Mouse (Mus musculus) midbrain, embryonic 14.5 days (tissue): ENCODE measurements around the gene Zfp219. TPM values are rescaled to one million over a fixed set of nuclear protein-coding genes. Genes with fewer than 3 reads are reported as not detected.

Source experiments
- ATAC-seq: fragments of 200-750 bp; cut with Nextera tagmentation; 2 replicates; pipeline ENCODE4 v1.8.0; 2017; ENCODE audit warnings: moderate number of reproducible peaks, moderate library complexity; ENCODE audit not compliant: low FRiP score, low TSS enrichment
- DNase-seq: peaks from one replicate; pipeline ENCODE4 v3.0.0-alpha.2; 2015
- H3K27ac ChIP-seq: fragments of 300-500 bp; sonication (generic); replicated peaks from 2 replicates; pipeline ENCODE4 v1.5.1; 2014; ENCODE audit warnings: mild to moderate bottlenecking, low read depth, low read length, moderate library complexity
- H3K27me3 ChIP-seq: fragments of 300-500 bp; sonication (generic); 2 replicates; pipeline ENCODE4 v1.6.1; 2014; ENCODE audit warnings: low read length, control low read depth, mixed read lengths; ENCODE audit not compliant: control insufficient read depth, insufficient read depth
- H3K36me3 ChIP-seq: fragments of 300-500 bp; sonication (generic); 2 replicates; pipeline ENCODE4 v1.6.1; 2014; ENCODE audit warnings: low read length, control low read depth; ENCODE audit not compliant: control insufficient read depth, insufficient read depth
- H3K4me1 ChIP-seq: fragments of 300-500 bp; sonication (generic); 2 replicates; pipeline ENCODE4 v1.6.1; 2014; ENCODE audit warnings: mild to moderate bottlenecking, antibody characterized with exemption, low read length, control low read depth; ENCODE audit not compliant: control insufficient read depth, insufficient read depth
- H3K4me2 ChIP-seq: fragments of 300-500 bp; sonication (generic); 2 replicates; pipeline ENCODE4 v1.6.1; 2014; ENCODE audit warnings: mild to moderate bottlenecking, low read length, moderate library complexity
- H3K4me3 ChIP-seq: fragments of 300-500 bp; sonication (generic); replicated peaks from 2 replicates; pipeline ENCODE4 v1.5.1; 2014; ENCODE audit warnings: low read depth, low read length
- H3K9ac ChIP-seq: fragments of 300-500 bp; sonication (generic); replicated peaks from 2 replicates; pipeline ENCODE4 v1.6.1; 2014; ENCODE audit warnings: mild to moderate bottlenecking, low read length, moderate library complexity
- H3K9me3 ChIP-seq: fragments of 300-500 bp; sonication (generic); 2 replicates; pipeline ENCODE4 v1.6.1; 2016; ENCODE audit warnings: low read length, control low read depth, mixed read lengths; ENCODE audit not compliant: control insufficient read depth
- WGBS: fragments of 180-500 bp; shearing (Covaris S2); extraction: QIAGEN DNeasy Blood & Tissue Kit; methylation state at CpG from one replicate; pipeline ENCODE4 v1.1.7; 2014; 5-methylcytosine and 5-hydroxymethylcytosine counted together
- polyA plus RNA-seq: library from polyadenylated mRNA; unstranded; fragments of >200 nt; fragmentation: Nextera tagmentation; extraction: Ambion mirVana; gene quantifications from 2 replicates; pipeline ENCODE4 v1.2.1, GENCODE M21; 2014

Zfp219 gene
- polyA plus RNA-seq, 1 experiment from 2014 or later, result 46.9 TPM

DNA sequence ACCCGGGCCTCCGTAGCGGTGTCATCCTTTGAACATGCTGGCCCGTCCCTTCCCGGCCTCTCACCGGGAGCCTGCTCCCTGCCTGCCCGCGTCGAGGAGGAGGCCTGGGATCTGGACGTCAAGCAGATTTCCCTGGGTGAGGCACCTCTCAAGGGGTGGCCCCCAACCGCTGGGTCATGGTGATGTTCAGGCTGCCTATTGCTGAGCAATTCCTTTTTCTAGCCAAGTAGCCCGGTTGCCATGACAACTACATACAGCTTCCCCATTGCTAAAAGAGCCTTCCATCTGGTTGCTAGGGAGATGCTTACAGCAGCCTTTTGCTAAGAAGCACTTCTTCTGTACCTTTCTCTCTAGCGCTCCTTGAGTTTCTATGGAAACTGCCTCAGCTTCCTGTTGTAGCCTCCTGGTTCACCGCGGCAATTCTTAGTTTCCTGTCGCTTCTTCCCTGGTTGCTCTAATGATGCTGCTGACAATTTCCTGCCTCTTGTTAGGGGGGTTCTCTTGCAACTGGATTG is 16.5 kb downstream of the Zfp219 start:
- Histone ChIP-seq H3K27me3 (no peaks in the 10 kb centered on the region), H3K27ac (peak overlapping the region; percentile 90), H3K4me2 (peak overlapping the region; percentile 55), H3K4me1 (peaks cover 36% of the 10 kb centered on the region), H3K4me3 (peak overlapping the region; percentile 19), H3K9me3 (no peaks in the 10 kb centered on the region), H3K36me3 (peaks cover 73% of the 10 kb centered on the region), H3K9ac (peak overlapping the region; percentile 47; the same call in 1 of the 2 replicates)
- WGBS, result 5% methylated on average over 16 of the region's 16 CpGs
- ATAC-seq (peak; percentile 84), DNase-seq (peak; percentile 96)

DNA sequence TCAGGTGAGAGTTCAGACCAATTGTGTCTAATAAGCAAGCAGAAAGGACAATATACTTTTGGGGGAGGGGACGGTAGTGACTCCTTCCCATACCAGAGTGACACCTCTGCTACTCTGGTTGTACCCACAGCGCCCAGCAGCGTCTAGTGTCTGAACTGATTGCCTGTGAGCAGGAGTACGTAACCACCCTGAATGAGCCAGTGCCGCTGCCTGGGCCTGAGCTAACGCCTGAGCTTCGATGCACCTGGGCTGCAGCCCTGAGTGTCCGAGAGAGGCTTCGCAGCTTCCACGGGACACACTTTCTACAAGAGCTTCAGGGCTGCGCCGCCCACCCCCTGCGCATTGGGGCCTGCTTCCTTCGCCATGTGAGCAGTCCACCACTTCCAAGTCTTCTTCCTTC is 23.1 kb downstream of the Zfp219 start:
- Histone ChIP-seq H3K9ac (no peak overlapping the region), H3K4me2 (no peak overlapping the region), H3K4me1 (no peaks in the 10 kb centered on the region), H3K27me3 (no peaks in the 10 kb centered on the region), H3K36me3 (peaks cover 92% of the 10 kb centered on the region), H3K27ac (no peak overlapping the region), H3K4me3 (no peak overlapping the region), H3K9me3 (no peaks in the 10 kb centered on the region)
- ATAC-seq, result no peak
- 90% methylated on average over 14 of the region's 14 CpGs for WGBS
- DNase-seq, result no peak

DNA sequence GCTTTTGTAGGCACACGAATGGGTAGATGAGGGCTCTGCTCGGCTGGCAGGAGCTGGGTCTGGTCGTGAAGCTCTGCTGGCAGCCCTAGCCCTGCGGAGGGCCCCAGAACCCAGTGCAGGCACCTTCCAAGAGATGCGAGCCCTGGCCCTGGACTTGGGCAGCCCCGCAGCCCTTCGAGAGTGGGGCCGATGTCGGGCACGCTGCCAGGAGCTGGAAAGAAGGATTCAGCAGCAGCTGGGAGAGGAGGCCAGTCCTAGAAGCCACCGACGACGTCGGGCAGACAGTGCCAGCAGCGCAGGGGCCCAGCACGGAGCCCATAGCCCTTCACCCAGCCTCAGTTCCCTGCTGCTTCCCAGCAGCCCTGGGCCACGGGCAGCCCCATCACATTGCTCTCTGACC is 23.7 kb downstream of the Zfp219 start:
- no peaks in the 10 kb centered on the region for H3K4me1 ChIP-seq
- peaks cover 92% of the 10 kb centered on the region for H3K36me3 ChIP-seq
- DNase-seq (peak; percentile 53), ATAC-seq (peak; percentile 19)
- H3K4me3 ChIP-seq, result no peak overlapping the region
- no peaks in the 10 kb centered on the region for H3K27me3 ChIP-seq
- H3K9me3 ChIP-seq, result no peaks in the 10 kb centered on the region
- 56% methylated on average over 17 of the region's 17 CpGs for WGBS
- H3K27ac ChIP-seq, result no peak overlapping the region
- no peak overlapping the region for H3K4me2 ChIP-seq
- H3K9ac ChIP-seq, result no peak overlapping the region

DNA sequence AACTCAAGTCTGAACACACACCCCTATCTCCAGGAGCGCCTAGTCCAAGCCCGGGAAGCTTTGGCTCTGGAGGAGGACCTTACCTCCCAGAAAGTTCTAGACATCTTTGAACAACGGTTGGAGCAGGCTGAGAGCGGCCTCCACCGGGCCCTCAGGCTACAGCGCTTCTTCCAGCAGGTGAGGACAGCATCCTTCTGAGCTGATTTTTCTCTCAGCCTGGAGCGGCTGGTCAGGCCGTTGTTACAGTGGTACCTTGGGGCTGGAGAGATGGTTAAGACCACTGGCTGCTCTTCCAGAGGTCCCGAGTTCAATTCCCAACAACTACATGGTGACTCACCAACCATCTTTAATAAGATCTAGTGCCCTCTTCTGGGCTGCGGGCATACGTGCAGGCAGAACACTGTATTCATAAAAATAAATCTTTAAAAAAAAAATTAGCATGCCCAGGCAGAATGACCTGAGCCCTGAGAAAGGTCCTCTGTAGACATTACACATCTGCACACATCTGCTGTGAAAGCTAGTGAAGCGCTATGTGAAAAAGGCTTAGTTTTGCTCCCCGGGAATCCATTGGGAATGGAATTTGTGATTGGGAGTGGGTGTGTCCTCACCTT is 24.2 kb downstream of the Zfp219 start:
- Histone ChIP-seq H3K27me3 (no peaks in the 10 kb centered on the region), H3K4me1 (no peaks in the 10 kb centered on the region), H3K4me3 (no peak overlapping the region), H3K27ac (no peak overlapping the region), H3K4me2 (no peak overlapping the region), H3K9ac (no peak overlapping the region), H3K9me3 (no peaks in the 10 kb centered on the region), H3K36me3 (peaks cover 95% of the 10 kb centered on the region)
- no peak for ATAC-seq
- WGBS, result 89% methylated on average over 13 of the region's 13 CpGs
- DNase-seq, result peak; percentile 50

DNA sequence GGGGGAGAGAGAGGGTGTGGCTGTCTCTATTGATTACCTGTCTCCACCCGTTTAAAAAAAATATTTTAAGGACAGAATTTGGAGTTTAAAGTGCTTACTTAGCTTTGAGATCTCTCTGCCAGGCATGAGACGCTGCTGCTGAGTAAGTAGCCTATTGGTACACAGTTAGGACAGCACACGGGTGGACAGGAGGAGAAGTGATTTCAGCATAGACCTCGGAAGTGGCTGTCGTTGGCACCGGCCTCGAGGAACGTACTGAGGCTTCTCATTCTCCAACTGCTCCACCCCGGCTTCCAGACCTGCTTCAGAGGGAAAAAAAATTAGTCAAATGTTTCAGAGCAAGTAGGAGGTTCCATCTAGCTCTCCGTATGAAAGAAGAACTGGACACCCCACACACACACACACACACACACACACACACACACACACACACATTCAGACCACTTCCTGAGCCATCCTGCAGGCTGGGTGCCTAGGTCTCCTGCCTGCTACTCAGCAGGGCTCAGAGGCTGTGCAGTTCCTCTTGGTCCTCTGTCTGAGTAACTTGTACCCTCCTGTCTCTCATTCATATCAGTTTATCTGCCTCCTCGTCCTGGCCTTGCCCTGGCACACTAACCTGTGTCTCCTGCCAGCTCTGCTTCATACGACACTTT is 25.2 kb downstream of the Zfp219 start:
- DNase-seq (no peak), ATAC-seq (no peak)
- Histone ChIP-seq H3K36me3 (peaks cover 98% of the 10 kb centered on the region), H3K27ac (no peak overlapping the region), H3K9me3 (no peaks in the 10 kb centered on the region), H3K27me3 (no peaks in the 10 kb centered on the region), H3K4me2 (no peak overlapping the region), H3K4me3 (no peak overlapping the region), H3K4me1 (no peaks in the 10 kb centered on the region), H3K9ac (no peak overlapping the region)
- WGBS, result 85% methylated on average over 12 of the region's 12 CpGs

DNA sequence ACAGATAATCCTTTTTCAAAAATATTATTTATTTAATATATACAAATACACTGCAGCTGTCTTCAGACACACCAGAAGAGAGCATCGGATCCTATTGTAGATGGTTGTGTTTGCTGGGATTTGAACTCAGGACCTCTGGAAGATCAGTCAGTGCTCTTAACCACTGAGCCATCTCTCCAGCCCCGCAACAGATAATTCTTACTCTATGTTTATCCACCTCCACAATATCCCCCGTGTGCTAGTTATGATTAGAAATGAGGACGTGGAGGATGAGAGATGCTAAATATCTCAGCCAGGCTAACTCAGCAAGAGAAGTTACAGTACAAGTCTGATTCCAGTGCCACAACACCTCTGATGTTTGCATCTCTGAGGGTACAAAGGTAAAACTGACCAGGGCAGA is 26.1 kb downstream of the Zfp219 start:
- Histone ChIP-seq H3K27me3 (no peaks in the 10 kb centered on the region), H3K9ac (no peak overlapping the region), H3K36me3 (peaks cover 98% of the 10 kb centered on the region), H3K4me1 (no peaks in the 10 kb centered on the region), H3K4me3 (no peak overlapping the region), H3K27ac (no peak overlapping the region), H3K9me3 (no peaks in the 10 kb centered on the region), H3K4me2 (no peak overlapping the region)
- 96% methylated on average over 4 of the region's 4 CpGs for WGBS
- DNase-seq, result no peak
- ATAC-seq, result no peak

DNA sequence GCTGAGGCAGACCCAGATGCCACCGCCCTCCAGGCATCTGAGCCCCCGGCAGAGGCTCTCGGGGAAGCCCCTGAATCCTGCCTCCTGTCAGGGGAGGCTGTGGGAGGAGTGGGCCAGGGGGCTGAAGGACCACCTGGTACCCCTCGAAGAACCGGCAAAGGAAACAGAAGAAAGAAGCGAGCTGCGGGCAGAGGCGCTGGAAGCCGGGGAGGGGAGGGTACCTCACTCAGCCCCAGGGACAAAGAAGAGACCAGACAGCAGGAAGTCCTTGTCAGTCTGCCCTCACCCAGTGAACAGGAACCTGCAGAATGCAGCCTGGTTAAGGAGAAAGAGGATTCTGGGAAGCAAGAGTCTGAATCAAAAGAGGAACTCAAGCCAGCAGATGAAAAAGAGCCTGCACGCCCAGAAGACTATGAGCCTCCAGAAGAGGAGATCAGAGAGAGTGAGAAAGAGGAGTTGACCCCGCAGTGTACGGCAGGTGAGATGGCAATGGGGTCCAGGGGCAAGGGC is 31.0 kb downstream of the Zfp219 start:
- no peak for ATAC-seq
- Histone ChIP-seq H3K4me2 (0 out of 2 replicates have a peak overlapping the region, but pooled peaks have one; percentile 6), H3K9ac (peak overlapping the region; percentile 31), H3K27me3 (no peaks in the 10 kb centered on the region), H3K4me1 (peaks cover 22% of the 10 kb centered on the region), H3K27ac (no peak overlapping the region), H3K4me3 (no peak overlapping the region), H3K36me3 (peaks cover 72% of the 10 kb centered on the region), H3K9me3 (no peaks in the 10 kb centered on the region)
- no peak for DNase-seq
- 58% methylated on average over 12 of the region's 12 CpGs for WGBS

DNA sequence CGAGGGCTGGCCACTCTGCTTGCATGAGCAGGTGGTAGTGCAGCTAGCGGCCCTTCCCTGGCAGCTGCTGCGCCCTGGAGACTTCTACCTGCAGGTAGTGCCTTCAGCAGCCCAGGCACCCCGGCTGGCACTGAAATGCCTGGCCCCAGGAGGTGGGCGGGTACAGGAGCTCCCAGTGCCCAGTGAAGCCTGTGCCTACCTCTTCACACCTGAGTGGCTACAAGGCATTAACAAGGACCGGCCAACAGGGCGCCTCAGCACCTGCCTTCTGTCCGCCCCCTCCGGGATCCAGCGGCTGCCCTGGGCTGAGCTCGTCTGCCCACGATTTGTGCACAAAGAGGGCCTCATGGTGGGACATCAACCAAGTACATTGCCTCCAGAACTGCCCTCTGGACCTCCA is 31.8 kb downstream of the Zfp219 start:
- no peak overlapping the region for H3K4me3 ChIP-seq
- no peak overlapping the region for H3K4me2 ChIP-seq
- peaks cover 22% of the 10 kb centered on the region for H3K4me1 ChIP-seq
- H3K27ac ChIP-seq, result no peak overlapping the region
- DNase-seq (no peak), ATAC-seq (no peak)
- H3K9ac ChIP-seq, result no peak overlapping the region
- 72% methylated on average over 12 of the region's 12 CpGs for WGBS
- H3K9me3 ChIP-seq, result no peaks in the 10 kb centered on the region
- no peaks in the 10 kb centered on the region for H3K27me3 ChIP-seq
- peaks cover 64% of the 10 kb centered on the region for H3K36me3 ChIP-seq

DNA sequence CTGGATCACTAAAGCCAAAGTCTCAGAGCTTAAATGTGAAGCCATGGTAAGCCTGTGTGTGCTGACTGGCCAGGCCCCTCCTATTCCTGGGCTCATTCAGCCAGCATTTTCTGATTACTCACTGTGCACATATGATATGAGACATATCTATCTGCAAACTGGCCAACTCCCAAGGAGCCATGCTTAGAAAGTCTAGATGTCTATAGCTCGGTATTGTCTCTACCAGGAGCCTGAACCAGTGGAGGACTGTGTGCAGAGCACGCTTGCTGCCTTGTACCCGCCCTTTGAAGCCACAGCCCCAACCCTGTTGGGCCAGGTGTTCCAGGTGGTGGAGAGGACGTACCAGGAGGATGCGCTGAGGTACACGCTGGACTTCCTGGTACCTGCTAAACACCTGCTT is 33.4 kb downstream of the Zfp219 start:
- no peak overlapping the region for H3K9ac ChIP-seq
- WGBS, result 94% methylated on average over 6 of the region's 6 CpGs
- no peak overlapping the region for H3K4me2 ChIP-seq
- ATAC-seq (no peak), DNase-seq (no peak)
- H3K9me3 ChIP-seq, result no peaks in the 10 kb centered on the region
- no peaks in the 10 kb centered on the region for H3K27me3 ChIP-seq
- peaks cover 49% of the 10 kb centered on the region for H3K36me3 ChIP-seq
- no peak overlapping the region for H3K27ac ChIP-seq
- H3K4me3 ChIP-seq, result no peak overlapping the region
- H3K4me1 ChIP-seq, result peaks cover 26% of the 10 kb centered on the region
